Mouse (Mus musculus) myocyte (in vitro differentiated cells): ENCODE measurements around the gene Dgki.

Source experiments
- MYOG ChIP-seq, 3 experiments: IDR thresholded peaks; one replicate each; pipeline ENCODE4 v1.6.1; 2011; ENCODE audit warnings: control low read depth in 2 of 3, low read depth in 2 of 3, mild to moderate bottlenecking in 2 of 3; ENCODE audit not compliant: insufficient read length in 2 of 3, control insufficient read depth in 1 of 3, insufficient read depth in 1 of 3
- POLR2AphosphoS2 ChIP-seq: IDR thresholded peaks from one replicate; pipeline ENCODE4 v1.6.1; 2011; ENCODE audit warnings: low read depth, control low read depth; ENCODE audit not compliant: insufficient read length

DNA sequence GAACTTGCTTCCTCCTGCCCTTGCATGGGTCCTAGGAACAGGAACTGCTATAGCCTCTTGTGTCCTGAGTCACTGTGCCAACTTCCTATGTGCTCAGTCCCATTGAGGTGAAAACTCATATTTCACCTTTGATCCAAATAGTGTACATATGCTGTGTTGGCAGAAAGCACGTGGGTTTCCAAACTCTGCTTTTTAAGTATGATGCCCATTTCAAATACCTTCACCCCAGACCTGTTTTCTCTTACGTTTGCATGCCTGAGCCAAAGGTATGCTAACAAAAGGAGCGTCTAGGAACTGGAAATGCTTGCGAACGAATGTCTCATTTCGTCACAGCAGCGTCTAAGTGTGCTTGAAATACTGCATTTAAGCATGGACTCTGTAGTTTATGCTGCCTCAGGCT lies 41.3 kb downstream of the Dgki start:
- TF ChIP-seq MYOG (IDR thresholded peaks at IDR 0.05; ENCODE audit: control insufficient read depth in 1 of 3, insufficient read depth in 1 of 3, insufficient read length in 2 of 3, low read depth in 2 of 3) (no peak), POLR2AphosphoS2 (no peak)
